Mouse (Mus musculus) megakaryocyte, adult 5-6 weeks (primary cell): ENCODE data around the gene Ssx2ip. TPM values are rescaled to one million over a fixed set of nuclear protein-coding genes. Genes with fewer than 3 reads are reported as not detected.
A peak's percentile ranks its signal among the peaks of the same experiment; 100 is the strongest.

Experiments
- ATAC-seq: 2 replicates; pipeline ENCODE4 v1.8.0; 2016; ENCODE audit warnings: mild to moderate bottlenecking, inconsistent platforms; ENCODE audit not compliant: poor library complexity, severe bottlenecking
- total RNA-seq, 2 experiments: library from RNA; stranded (forward) in 1 of 2; stranded (reverse) in 1 of 2; fragments of 153-499, 151-499 nt in 1 of 2; fragments of 221-1000, 200-1000 nt in 1 of 2; gene quantifications; 2 replicates each; pipeline versions ENCODE4 v1.2.3 to v1.2.4; 2015 to 2017

The Ssx2ip gene
- total RNA-seq, 2 experiments from 2014 or later: 9.1 to 15.1 TPM

- no peak for ATAC-seq
Measured at GRCm38 (mm10) chr3:146433681-146434350, 29.4 kb downstream of the Ssx2ip start.

DNA sequence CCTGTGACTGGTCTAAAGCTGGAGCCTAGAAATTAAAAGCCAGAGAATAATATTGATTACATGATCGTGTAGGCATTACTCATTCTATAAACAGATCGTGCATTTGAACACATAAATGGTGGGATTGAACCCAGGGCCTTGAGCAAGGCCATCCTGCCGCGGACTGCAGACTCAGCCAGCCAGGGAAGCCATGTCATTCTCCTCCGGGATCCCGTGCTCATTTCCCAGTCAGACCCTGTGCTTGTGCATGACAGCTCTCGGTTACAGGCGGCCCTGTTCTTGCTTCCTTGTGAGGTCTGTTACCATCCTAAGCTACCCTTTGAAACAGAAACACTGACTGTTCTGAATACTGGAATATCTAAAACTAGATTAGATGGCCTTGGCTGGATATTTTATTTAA lies 30.2 kb downstream of the Ssx2ip start:
- ATAC-seq: no peak

DNA sequence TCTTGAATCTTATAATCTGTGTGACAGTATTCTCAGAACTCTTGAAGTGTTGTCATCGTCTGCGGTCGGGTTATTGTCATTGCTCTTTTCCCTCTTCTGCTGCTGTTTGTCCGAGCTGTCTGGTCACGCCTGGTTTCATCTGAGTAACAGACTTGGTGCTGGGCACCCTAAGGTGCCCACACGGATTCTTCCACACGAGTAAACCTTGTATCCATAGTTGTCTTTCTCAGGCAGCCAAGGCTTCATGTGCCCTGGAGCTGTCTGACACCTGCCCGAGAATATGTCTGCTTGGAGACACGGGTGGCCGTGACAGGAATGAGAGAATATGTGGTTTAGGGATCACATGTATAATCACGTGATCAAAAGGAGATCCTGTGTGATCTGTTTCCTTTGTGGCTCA lies 31.1 kb downstream of the Ssx2ip start:
- ATAC-seq: no peak

DNA sequence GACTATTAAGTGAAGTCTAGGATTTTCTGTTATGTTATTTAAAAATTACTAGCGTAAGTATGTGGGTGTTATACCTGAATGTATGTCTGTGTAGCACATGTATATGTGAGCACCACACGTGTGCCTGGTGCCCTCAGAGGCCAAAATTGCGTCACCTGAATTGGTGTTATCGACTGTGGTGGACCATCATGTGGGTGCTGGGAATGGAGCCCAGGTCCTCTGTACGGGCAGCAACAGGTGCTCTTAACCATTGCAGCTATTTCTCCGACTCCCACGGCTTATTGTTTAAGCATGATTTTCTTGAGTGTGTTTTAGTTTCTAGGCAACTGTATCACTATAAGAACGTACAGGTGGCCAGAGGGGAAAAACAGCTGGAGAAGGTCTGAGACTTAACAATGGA lies 31.7 kb downstream of the Ssx2ip start:
- ATAC-seq: no peak

GRCm38 (mm10) chr3:146440011-146440410 lies 35.6 kb downstream of the Ssx2ip start:
- no peak for ATAC-seq

DNA sequence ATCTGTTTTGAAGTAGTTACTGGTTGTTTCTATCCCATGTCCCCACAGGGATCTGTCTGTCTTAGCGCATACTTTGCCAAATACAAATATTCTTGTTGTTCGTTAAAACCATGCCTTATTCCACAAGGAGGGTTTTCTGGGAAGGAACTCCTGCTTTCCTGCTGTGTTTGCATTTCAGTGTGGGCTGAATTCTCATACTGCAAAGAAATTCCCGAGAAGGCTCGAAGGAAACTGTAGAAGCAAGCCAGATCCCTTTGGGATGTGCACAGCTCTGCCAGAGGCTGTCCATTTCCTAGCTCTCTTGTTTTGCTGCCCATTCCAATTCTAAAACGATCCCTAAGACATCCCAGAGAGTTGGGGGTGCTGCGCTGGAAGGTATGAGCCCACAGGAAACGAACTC lies 36.0 kb downstream of the Ssx2ip start:
- ATAC-seq: no peak

GRCm38 (mm10) chr3:146442484-146442883 lies 38.0 kb downstream of the Ssx2ip start:
- ATAC-seq: no peak

- no peak for ATAC-seq
Measured at GRCm38 (mm10) chr3:146442936-146443335, 38.5 kb downstream of the Ssx2ip start.

DNA sequence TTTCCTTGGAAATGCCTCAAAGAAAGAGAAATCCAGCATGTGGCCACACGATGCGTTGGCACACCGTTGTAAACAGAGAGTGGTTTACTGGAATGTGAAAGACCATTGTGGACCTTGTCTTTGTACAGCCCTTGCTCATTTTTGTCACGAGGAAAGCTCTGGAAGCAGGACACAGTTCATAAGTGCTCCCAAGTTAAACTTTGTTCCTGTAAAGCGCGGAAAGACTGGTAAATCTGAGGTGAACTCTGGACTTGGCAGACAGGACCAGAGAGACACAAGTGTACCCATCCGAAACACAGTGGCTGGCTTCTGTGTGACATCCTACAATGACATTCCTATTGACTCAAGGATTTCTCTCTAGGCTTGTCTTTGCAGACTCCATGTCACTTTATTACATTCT lies 38.9 kb downstream of the Ssx2ip start:
- ATAC-seq: no peak

DNA sequence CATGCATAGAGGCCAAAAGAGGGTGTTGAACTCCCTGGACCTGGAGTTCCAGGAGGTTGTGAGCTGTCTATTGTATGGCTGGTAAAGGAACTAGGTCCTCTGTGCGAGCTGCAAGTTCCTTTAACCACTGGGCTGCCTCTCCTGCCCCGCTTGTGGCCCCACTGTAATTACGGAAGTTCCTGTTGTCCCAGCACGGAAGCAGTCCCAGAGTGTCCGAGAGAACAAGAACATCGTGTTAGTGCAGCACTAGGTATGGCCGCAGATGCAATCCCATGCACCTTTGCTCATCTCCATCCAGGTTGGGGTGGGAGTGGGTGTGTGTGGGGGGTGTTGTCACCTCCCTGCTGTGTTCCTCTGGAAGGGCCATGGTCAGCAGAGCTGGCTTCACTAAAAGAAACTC lies 40.4 kb downstream of the Ssx2ip start:
- peak; percentile 90 for ATAC-seq

- no peak for ATAC-seq
Measured at GRCm38 (mm10) chr3:146447156-146447555, 42.7 kb downstream of the Ssx2ip start.

DNA sequence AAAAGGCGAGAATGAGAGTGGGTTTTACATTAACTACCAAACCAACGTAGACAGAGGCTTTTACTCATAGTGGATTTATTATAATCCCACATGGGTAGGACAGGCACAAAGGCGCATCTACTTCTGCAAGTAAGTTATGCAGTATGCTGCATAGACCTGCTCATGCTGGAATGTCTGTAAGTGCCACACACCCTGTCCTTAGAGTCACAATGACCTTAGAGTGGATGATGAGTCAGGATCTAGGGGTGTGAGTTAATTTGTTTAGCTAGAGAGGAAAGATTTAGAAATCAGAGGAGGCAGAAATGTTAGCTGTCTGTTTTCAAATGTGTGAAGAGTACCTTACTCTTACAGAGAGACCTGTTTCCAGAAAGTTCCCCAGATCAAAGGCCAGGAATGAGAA lies 43.2 kb downstream of the Ssx2ip start:
- ATAC-seq: no peak

GRCm38 (mm10) chr3:146448372-146448771 lies 43.9 kb downstream of the Ssx2ip start:
- no peak for ATAC-seq

GRCm38 (mm10) chr3:146448969-146449368 lies 44.5 kb downstream of the Ssx2ip start:
- ATAC-seq: no peak

GRCm38 (mm10) chr3:146449745-146450250 lies 45.4 kb downstream of the Ssx2ip start, which contains the start of gene Ctbs:
Gene Ctbs (plus strand): TSS chr3:146449795.
- no peak for ATAC-seq

DNA sequence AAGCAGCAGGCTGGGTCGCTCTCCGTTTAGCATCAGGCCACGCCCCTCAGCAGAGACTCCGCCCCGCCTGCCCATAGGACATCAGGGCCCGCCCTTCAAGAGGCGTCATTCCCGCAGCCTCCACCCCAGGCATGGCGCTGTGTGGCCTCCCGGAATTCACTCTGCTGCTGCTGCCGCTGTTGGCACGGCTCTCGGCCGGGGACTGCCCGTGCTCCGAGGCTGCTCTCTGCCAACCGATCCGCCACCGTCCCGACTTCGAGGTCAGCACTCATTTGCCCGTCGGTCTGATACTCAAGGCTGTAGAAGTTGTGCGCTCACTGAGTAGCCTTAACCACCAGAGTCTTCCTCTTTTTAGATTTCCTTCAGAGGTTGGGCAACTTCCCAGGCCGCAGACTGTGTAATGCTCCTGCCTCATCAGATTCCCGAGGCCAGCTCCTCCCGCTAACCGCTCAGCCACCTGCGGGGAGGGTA lies 46.0 kb downstream of the Ssx2ip start:
- peak; percentile 89 for ATAC-seq

DNA sequence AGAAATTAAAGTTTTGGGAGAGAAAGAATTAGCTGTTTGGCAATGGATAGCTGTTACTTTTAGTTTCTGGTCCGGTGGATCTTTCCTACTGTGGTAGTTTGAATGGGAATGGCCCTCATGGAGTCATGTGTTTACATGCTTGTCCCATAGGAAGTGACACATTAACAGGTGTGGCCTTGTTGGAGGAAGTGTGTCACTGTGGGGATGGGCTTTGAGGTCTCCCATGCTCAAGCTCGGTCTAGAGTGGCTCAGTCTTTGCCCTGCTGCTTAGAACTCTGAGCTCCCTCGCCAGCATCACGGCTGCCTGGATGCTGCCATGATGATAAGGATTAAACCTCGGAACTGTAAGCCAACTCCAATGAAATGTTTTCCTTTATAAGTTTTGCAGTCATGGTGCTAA lies 46.9 kb downstream of the Ssx2ip start:
- peak; percentile 5; the same call in 1 of the 2 replicates for ATAC-seq

GRCm38 (mm10) chr3:146462939-146463338 lies 58.5 kb downstream of the Ssx2ip start:
- ATAC-seq: no peak

GRCm38 (mm10) chr3:146469226-146469625 lies 64.8 kb downstream of the Ssx2ip start:
- no peak for ATAC-seq

DNA sequence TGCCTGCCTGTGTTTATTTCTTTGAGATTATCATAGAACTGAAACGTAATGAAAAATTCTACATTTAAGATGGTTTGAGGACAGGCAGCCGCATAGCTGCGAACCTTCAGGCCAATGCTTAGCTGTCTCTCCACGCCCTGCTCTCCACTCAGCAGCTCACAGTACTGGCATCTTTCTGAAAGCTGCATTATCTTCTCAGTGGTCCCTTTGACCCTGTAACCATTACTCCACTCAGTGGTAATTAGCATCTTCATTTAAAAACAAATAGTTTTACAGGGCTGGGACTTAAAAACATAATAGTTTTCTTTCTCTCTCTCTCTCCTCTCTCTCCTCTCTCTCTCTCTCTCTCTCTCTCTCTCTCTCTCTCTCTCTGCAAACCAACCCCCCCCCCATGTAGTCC lies 68.2 kb downstream of the Ssx2ip start:
- no peak for ATAC-seq

DNA sequence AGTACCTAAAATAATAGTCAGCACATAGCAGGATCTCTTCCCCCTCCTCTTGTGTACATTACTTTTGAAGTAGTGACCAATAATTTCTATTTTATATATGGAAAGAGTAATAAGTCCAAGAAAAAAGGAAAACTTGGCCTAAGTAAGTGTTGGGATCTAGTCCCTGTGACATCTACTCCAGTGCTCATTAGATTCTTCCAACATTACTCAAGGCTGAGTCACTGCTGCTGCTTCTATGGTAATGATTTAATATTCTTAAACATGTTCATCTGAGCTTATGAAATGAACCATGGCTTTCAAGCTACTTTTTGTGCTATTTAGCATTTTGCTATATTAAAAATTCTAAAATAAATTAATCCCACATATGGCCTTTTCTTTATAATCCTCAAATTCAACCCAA lies 69.3 kb downstream of the Ssx2ip start:
- no peak for ATAC-seq

DNA sequence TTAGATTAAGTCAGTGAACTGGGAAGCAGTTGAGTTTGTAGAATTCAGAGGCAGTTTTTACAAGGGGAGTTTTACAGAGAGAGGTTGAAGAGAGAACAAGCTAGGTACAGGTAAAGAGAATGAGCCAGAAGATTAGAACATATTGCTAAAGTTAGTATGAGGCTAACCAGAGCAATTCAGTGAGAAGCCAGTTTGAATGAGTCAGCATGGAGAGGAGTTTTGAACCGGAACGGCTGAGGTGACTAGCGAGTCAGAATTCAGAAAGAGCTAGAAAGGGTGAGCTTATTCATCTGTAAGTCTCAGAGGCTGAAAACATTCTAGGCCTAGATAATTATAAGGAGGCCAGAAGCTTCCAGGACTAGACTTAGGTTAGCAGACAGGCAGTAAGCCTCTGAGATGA lies 70.0 kb downstream of the Ssx2ip start:
- ATAC-seq: no peak

GRCm38 (mm10) chr3:146482044-146482443 lies 77.6 kb downstream of the Ssx2ip start:
- ATAC-seq: no peak
